Mouse (Mus musculus) bone marrow, adult 2 months (tissue): Measurements from ENCODE around the gene Mrvi1. TPM values are rescaled to one million over a fixed set of nuclear protein-coding genes. Genes with fewer than 3 reads are reported as not detected.
A peak's percentile ranks its signal among the peaks of the same experiment; 100 is the strongest.

Source experiments
- H3K27ac ChIP-seq: fragments of 200-500 bp; 2 replicates; pipeline ENCODE4 v1.5.1; 2012; ENCODE audit warnings: low read depth, mild to moderate bottlenecking, control low read depth, inconsistent platforms, low read length; ENCODE audit not compliant: control insufficient read depth, poor library complexity, insufficient read depth
- H3K4me1 ChIP-seq: fragments of 200-500 bp; 2 replicates; pipeline ENCODE4 v1.6.1; 2011; ENCODE audit warnings: low read length; ENCODE audit not compliant: control insufficient read depth, insufficient read depth
- H3K4me3 ChIP-seq: fragments of 200-500 bp; replicated peaks from 2 replicates; pipeline ENCODE3; 2011; ENCODE audit warnings: mild to moderate bottlenecking, low read depth, low read length, control low read depth; ENCODE audit not compliant: control insufficient read depth
- CTCF ChIP-seq: fragments of 200-500 bp; IDR thresholded peaks from 2 replicates; pipeline ENCODE4 v1.5.1; 2011; ENCODE audit warnings: low read length, control low read depth; ENCODE audit not compliant: control insufficient read depth, insufficient read depth
- POLR2A ChIP-seq: fragments of 200-500 bp; IDR thresholded peaks from 2 replicates; pipeline ENCODE4 v1.6.1; 2011; ENCODE audit warnings: low read depth, mild to moderate bottlenecking, control low read depth, low read length, borderline replicate concordance; ENCODE audit not compliant: control insufficient read depth
- WGBS: fragments of 180-500 bp; shearing (Covaris S2); methylation state at CpG from one replicate; pipeline ENCODE4 v1.1.7; 2018; 5-methylcytosine and 5-hydroxymethylcytosine counted together
- polyA plus RNA-seq: library from polyadenylated mRNA; stranded (reverse); fragments of >200 nt; gene quantifications from 2 replicates; pipeline ENCODE4 v1.2.4, GENCODE M21; 2011; ENCODE audit warnings: low replicate concordance; ENCODE audit not compliant: missing spikeins, insufficient read depth, insufficient read length

Gene Mrvi1
- polyA plus RNA-seq, 1 experiment: 59.3 TPM

DNA sequence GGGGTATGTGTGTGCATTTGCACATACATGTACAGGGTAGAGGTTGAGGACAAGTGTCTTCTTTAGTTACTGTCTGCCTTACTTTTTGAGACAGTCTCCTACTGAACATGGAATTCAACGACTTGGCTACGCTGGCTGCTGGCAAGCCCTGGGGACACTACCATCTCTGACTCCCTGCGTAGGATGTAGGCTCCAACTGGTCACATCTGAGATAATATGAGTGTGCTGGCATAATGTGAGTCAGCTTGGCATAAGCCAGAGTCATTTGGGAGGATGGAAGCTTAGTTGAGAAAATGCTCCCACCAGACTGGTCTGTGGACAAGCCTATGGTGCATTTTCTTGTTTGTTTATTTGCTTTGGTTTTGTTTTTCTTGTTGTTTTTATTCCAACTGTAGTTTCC lies 5.8 kb upstream of the Mrvi1 start:
- Histone ChIP-seq H3K4me3 (no peak overlapping the region), H3K4me1 (no peaks in the 10 kb centered on the region)
- WGBS: 90% methylated on average over 3 of the region's 3 CpGs

DNA sequence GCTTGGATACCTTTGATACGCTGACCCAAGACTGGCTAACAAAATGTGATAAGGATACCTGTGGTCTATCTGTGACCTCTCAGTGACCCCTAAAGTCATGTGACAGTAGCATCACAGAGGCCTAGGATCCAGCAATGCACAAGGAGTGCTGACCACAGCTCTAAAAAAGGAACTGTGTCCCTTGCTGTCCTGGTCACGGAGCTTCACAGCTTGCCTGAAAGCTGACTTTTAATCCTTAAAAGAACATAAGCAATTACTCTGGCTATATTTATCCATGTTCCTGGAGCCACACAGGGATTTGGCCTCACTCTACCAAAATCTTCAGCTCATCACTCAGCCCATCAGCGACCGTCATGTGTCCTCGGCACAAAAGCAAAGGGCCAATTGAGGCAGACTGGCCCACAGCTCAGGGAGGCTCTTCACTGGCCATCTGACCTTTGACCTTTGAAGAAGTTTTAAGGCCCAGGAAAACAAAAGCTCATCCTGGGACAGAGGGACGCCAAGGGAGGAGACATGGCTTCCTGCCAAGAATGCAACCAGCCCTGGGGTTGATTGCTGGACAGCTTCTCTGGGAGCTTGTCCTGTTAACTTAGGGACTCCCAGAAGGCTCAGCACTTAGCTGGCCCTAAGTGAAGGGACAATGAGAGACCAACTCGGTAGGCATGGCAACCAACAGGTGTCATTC lies 3.5 kb upstream of the Mrvi1 start:
- Histone ChIP-seq H3K27ac (no peak overlapping the region), H3K4me3 (no peak overlapping the region), H3K4me1 (no peaks in the 10 kb centered on the region)
- TF ChIP-seq CTCF: no peak
- no peak for TF ChIP-seq POLR2A
- whole genome bisulfite sequencing: 85% methylated on average over 7 of the region's 7 CpGs

More for the DNA sequence above, 5.8 kb upstream of the Mrvi1 start:
- no peak overlapping the region for H3K27ac ChIP-seq
- TF ChIP-seq CTCF (no peak), POLR2A (no peak)

DNA sequence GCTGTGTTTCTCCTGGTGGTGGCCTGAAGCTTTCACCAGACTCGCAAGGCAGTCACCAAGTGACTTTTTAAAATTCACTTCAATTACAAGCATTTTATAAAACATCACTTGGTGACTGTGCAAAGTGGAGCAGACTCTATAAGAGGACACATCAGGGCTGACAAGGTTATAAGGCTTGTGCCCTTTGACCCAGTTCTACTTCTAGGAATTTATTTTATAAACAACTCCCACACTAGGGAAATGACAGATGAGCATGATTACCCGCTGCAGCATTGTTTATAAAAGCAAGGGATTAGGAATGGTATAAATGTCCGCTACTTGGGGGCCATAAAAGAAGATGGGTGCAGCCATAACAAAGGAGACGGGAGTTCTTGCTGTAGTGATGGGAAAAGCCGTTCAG lies 1.4 kb upstream of the Mrvi1 start:
- Histone ChIP-seq H3K27ac (no peak overlapping the region), H3K4me1 (no peaks in the 10 kb centered on the region), H3K4me3 (no peak overlapping the region)
- WGBS: 84% methylated on average over 5 of the region's 5 CpGs
- TF ChIP-seq CTCF (no peak), POLR2A (no peak)

DNA sequence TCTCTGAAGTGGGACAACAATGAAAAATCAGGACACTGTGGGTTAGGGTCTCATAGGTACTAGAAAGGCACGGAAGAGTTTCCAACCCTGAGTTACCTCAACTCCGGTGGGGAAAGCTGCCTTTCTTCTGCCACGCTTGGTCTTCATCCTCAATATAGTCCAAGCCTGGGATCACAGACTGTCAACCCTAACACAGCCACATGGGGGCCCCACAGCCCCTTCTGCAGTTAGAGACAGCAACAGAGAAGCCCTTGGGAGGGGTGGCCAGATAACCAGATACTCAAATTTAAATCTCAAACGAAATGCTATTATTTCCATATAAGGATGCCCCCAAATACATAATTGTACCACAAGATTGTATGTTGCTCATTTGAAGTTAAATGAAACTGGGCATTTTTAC lies 503 bp upstream of the Mrvi1 start:
- TF ChIP-seq CTCF (peak; percentile 50; the same call in 1 of the 2 replicates), POLR2A (no peak)
- Histone ChIP-seq H3K4me3 (no peak overlapping the region), H3K4me1 (no peaks in the 10 kb centered on the region), H3K27ac (no peak overlapping the region)
- WGBS: 42% methylated on average over 4 of the region's 4 CpGs

DNA sequence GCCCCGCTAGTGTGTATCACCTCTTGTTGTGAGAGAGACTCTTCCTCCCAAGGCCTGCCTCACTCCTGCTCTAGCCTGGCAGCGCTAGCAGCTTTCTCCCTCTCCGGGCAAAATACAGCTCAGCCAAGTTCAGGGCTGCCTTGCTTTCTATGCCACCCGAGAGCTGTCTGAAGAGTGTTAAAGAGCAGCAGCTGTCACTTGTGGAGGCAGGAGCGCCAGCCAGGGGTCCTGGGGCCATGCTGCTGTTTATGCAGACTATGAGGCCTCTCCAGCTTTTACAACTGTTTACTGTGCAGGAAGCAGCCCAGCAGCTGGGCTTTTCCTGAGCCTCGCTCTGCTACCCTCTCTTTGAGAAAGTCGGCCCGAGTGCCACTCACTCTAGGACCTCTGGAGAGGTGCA lies 1.2 kb downstream of the Mrvi1 start:
- WGBS: 43% methylated on average over 8 of the region's 8 CpGs
- Histone ChIP-seq H3K4me1 (peaks cover 7% of the 10 kb centered on the region), H3K4me3 (no peak overlapping the region), H3K27ac (no peak overlapping the region)
- TF ChIP-seq POLR2A: no peak
- no peak for TF ChIP-seq CTCF

DNA sequence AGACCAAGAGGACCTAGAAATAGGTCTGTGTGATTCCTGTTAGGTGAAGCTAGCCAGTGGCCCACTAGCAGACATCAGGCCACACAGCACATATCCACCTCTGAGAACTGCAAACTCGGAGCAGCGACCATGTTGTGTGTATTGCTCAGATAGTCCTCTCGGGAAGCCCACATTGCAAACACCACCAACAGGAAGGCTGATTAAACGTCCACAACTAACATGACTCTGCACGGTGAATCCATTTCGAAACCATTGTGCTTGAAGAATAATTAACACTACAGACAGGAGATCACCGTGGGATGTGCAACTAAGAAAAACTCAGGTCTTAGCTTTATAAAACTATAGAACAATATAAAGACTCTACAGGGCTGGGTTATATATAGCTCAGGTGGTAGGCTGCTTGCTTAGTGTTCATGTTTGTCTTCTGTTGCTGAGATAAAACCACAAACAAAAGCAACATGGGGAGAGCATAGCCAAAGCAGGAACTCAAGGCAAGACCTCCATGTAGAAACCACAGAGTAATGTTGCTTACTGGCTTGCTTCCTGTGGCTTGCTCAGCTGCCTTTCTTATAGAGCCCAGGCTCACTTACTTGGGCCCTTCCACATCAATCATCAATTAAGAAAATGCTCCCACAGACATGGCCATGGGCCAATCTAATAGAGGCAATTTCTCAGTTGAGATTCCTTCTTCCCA lies 4.4 kb downstream of the Mrvi1 start:
- Histone ChIP-seq H3K27ac (peak overlapping the region; percentile 60; the same call in 1 of the 2 replicates), H3K4me1 (peaks cover 7% of the 10 kb centered on the region), H3K4me3 (no peak overlapping the region)
- 21% methylated on average over 7 of the region's 7 CpGs for WGBS
- TF ChIP-seq CTCF: no peak
- TF ChIP-seq POLR2A: no peak

DNA sequence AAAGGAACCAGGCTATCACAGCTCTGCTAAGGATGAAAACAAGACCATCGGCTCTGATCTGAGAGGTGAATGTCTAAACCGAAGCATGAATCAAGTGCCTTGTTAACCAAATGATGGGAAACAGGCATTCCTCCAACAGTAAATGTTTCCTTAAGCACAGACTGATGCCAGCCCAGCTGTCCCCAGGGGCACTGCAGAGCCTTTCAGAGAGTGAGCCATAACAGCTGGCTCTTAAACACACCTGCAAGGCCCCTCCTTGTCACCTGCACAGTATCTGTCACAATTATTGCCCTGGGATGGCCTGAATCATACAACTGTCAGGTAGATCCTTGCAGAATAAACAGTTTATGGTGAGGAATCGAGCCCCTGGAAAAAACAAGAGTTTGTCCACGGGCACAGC lies 8.8 kb downstream of the Mrvi1 start:
- H3K27ac ChIP-seq: no peak overlapping the region
- H3K4me3 ChIP-seq: no peak overlapping the region
- TF ChIP-seq POLR2A: no peak
- 68% methylated on average over 4 of the region's 4 CpGs for WGBS
- H3K4me1 ChIP-seq: peaks cover 7% of the 10 kb centered on the region

DNA sequence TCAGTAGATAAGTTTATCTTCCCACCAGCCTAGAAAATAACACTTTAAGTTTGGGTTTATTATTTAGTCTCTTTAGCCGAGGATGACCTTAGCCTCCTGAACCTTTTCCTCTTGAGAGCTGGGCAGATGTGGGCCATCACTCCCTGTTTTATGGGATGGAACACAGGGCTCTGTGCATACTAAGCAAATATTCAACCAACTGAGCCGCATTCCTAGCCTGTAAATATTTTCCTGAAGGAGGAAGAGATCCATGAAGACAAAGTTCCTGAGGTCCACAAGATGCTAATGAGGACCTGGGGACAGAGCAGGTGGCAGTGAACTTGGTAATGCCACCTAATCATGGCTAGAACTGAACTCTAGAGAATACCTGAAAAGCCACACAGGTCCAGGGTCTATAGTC lies 9.5 kb downstream of the Mrvi1 start:
- peaks cover 7% of the 10 kb centered on the region for H3K4me1 ChIP-seq
- no peak overlapping the region for H3K4me3 ChIP-seq
- WGBS: 65% methylated on average over 2 of the region's 2 CpGs
- H3K27ac ChIP-seq: no peak overlapping the region
- no peak for TF ChIP-seq POLR2A
- no peak for TF ChIP-seq CTCF

DNA sequence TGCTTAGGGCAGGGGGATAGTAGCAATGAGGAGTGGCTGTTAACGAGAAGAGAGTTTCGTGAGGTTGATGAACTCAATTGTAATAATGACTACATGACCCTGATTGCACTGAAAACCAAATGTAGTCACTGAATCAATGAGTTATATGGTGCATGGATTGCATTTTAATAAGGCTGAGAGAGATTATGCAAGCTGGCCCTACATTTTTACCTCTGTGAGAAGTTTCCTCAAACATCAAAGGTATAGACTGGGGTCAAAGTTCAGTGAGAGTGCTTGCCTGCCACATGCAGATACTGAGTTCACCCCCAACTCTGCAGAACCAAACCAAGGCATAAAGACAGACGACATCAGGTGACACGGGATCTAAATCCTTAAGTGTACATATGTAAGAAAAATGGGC lies 14.9 kb downstream of the Mrvi1 start:
- no peak overlapping the region for H3K27ac ChIP-seq
- WGBS: 92% methylated on average over 4 of the region's 4 CpGs
- H3K4me1 ChIP-seq: peaks cover 7% of the 10 kb centered on the region
- no peak for TF ChIP-seq POLR2A
- TF ChIP-seq CTCF: no peak
- no peak overlapping the region for H3K4me3 ChIP-seq
